Mouse (Mus musculus): ENCODE data around the gene Mcrip1. TPM values are rescaled to one million over a fixed set of nuclear protein-coding genes. Genes with fewer than 3 reads are reported as not detected.
A peak's percentile ranks its signal among the peaks of the same experiment; 100 is the strongest.

The Mcrip1 gene
- polyA plus RNA-seq, 1 experiment from 2014 or later: 212 TPM

GRCm38 (mm10) chr11:120530085-120530964 lies 19.2 kb downstream of the Mcrip1 start, which contains the start of gene Gcgr:
Gcgr (plus strand) TSS chr11:120530699.
- H3K27me3 ChIP-seq (ENCODE audit: poor library complexity, severe bottlenecking): peaks cover 81% of the 10 kb centered on the region
- WGBS: 7% methylated on average over 61 of the region's 62 CpGs

GRCm38 (mm10) chr11:120528903-120529302 lies 20.6 kb downstream of the Mcrip1 start:
- Histone ChIP-seq H3K4me3 (no peak overlapping the region), H3K27me3 (ENCODE audit: poor library complexity, severe bottlenecking) (peaks cover 67% of the 10 kb centered on the region), H3K4me1 (peaks cover 19% of the 10 kb centered on the region), H3K9me3 (no peaks in the 10 kb centered on the region), H3K27ac (no peak overlapping the region), H3K36me3 (replicated peaks) (no peaks in the 10 kb centered on the region)
- no peak for DNase-seq (ENCODE audit: extremely low spot score, low spot score)
- WGBS: 53% methylated on average over 4 of the region's 4 CpGs

More at GRCm38 (mm10) chr11:120530085-120530964, 19.2 kb downstream of the Mcrip1 start, which contains the start of gene Gcgr:
- Histone ChIP-seq H3K4me3 (peak within 1 kb of the TSS; percentile 50), H3K36me3 (replicated peaks) (no peaks in the 10 kb centered on the region), H3K27ac (peak within 1 kb of the TSS; percentile 65; the same call in 1 of the 2 replicates), H3K9me3 (no peaks in the 10 kb centered on the region), H3K4me1 (peaks cover 19% of the 10 kb centered on the region)
- DNase-seq (ENCODE audit: extremely low spot score, low spot score): peak; percentile 35

- peaks cover 56% of the 10 kb centered on the region for H3K27me3 ChIP-seq (ENCODE audit: poor library complexity, severe bottlenecking)
- no peak overlapping the region for H3K4me3 ChIP-seq
- H3K4me1 ChIP-seq: peaks cover 19% of the 10 kb centered on the region
- H3K27ac ChIP-seq: no peak overlapping the region
- H3K9me3 ChIP-seq: no peaks in the 10 kb centered on the region
- no peak for DNase-seq (ENCODE audit: extremely low spot score, low spot score)
- 85% methylated on average over 9 of the region's 9 CpGs for WGBS
- H3K36me3 ChIP-seq (replicated peaks): no peaks in the 10 kb centered on the region
These were observed 21.7 kb downstream of the Mcrip1 start for GRCm38 (mm10) chr11:120527690-120528354.

GRCm38 (mm10) chr11:120525959-120526358 lies 23.6 kb downstream of the Mcrip1 start:
- H3K9me3 ChIP-seq: no peaks in the 10 kb centered on the region
- peaks cover 37% of the 10 kb centered on the region for H3K27me3 ChIP-seq (ENCODE audit: poor library complexity, severe bottlenecking)
- H3K4me3 ChIP-seq: no peak overlapping the region
- no peak for DNase-seq (ENCODE audit: extremely low spot score, low spot score)
- WGBS: 80% methylated on average over 2 of the region's 2 CpGs
- no peak overlapping the region for H3K27ac ChIP-seq
- peaks cover 15% of the 10 kb centered on the region for H3K4me1 ChIP-seq
- H3K36me3 ChIP-seq (replicated peaks): no peaks in the 10 kb centered on the region

GRCm38 (mm10) chr11:120522581-120522980 lies 26.9 kb downstream of the Mcrip1 start:
- Histone ChIP-seq H3K27ac (no peak overlapping the region), H3K4me3 (no peak overlapping the region), H3K9me3 (no peaks in the 10 kb centered on the region), H3K27me3 (ENCODE audit: poor library complexity, severe bottlenecking) (peaks cover 3% of the 10 kb centered on the region), H3K4me1 (peaks cover 8% of the 10 kb centered on the region; the same call in 1 of the 2 replicates), H3K36me3 (replicated peaks) (no peaks in the 10 kb centered on the region)
- 90% methylated on average over 8 of the region's 8 CpGs for WGBS
- DNase-seq (ENCODE audit: extremely low spot score, low spot score): no peak

- WGBS: 93% methylated on average over 5 of the region's 5 CpGs
These were observed 28.5 kb downstream of the Mcrip1 start for GRCm38 (mm10) chr11:120520967-120521540.

GRCm38 (mm10) chr11:120520498-120520897 lies 29.0 kb downstream of the Mcrip1 start:
- H3K4me3 ChIP-seq: no peak overlapping the region
- H3K9me3 ChIP-seq: no peaks in the 10 kb centered on the region
- H3K27ac ChIP-seq: no peak overlapping the region
- H3K36me3 ChIP-seq (replicated peaks): no peaks in the 10 kb centered on the region
- H3K4me1 ChIP-seq: peaks cover 14% of the 10 kb centered on the region
- peaks cover 4% of the 10 kb centered on the region; the same call in 1 of the 2 replicates for H3K27me3 ChIP-seq (ENCODE audit: poor library complexity, severe bottlenecking)
- no peak for DNase-seq (ENCODE audit: extremely low spot score, low spot score)
- 83% methylated on average over 9 of the region's 9 CpGs for WGBS

More at GRCm38 (mm10) chr11:120520967-120521540, 28.5 kb downstream of the Mcrip1 start:
- Histone ChIP-seq H3K27ac (no peak overlapping the region), H3K4me1 (peaks cover 8% of the 10 kb centered on the region; the same call in 1 of the 2 replicates), H3K4me3 (no peak overlapping the region), H3K36me3 (replicated peaks) (no peaks in the 10 kb centered on the region), H3K27me3 (ENCODE audit: poor library complexity, severe bottlenecking) (peaks cover 3% of the 10 kb centered on the region; the same call in 1 of the 2 replicates), H3K9me3 (no peaks in the 10 kb centered on the region)
- DNase-seq (ENCODE audit: extremely low spot score, low spot score): no peak

- peaks cover 4% of the 10 kb centered on the region; the same call in 1 of the 2 replicates for H3K27me3 ChIP-seq (ENCODE audit: poor library complexity, severe bottlenecking)
- H3K4me3 ChIP-seq: peak overlapping the region; percentile 6; the same call in 1 of the 2 replicates
- peaks cover 15% of the 10 kb centered on the region for H3K4me1 ChIP-seq
- 64% methylated on average over 9 of the region's 9 CpGs for WGBS
- H3K9me3 ChIP-seq: no peaks in the 10 kb centered on the region
- H3K27ac ChIP-seq: no peak overlapping the region
- H3K36me3 ChIP-seq (replicated peaks): no peaks in the 10 kb centered on the region
- no peak for DNase-seq (ENCODE audit: extremely low spot score, low spot score)
These were observed 29.8 kb downstream of the Mcrip1 start for GRCm38 (mm10) chr11:120519738-120520137.

- H3K4me1 ChIP-seq: peaks cover 15% of the 10 kb centered on the region
- no peak overlapping the region for H3K4me3 ChIP-seq
- no peak overlapping the region for H3K27ac ChIP-seq
- no peaks in the 10 kb centered on the region for H3K36me3 ChIP-seq (replicated peaks)
- H3K27me3 ChIP-seq (ENCODE audit: poor library complexity, severe bottlenecking): peaks cover 4% of the 10 kb centered on the region; the same call in 1 of the 2 replicates
- WGBS: 87% methylated on average over 6 of the region's 6 CpGs
- DNase-seq (ENCODE audit: extremely low spot score, low spot score): no peak
- H3K9me3 ChIP-seq: no peaks in the 10 kb centered on the region
These were observed 31.0 kb downstream of the Mcrip1 start for GRCm38 (mm10) chr11:120518558-120518957.

- Histone ChIP-seq H3K36me3 (replicated peaks) (no peaks in the 10 kb centered on the region), H3K4me3 (no peak overlapping the region), H3K9me3 (no peaks in the 10 kb centered on the region), H3K27me3 (ENCODE audit: poor library complexity, severe bottlenecking) (peaks cover 4% of the 10 kb centered on the region; the same call in 1 of the 2 replicates), H3K4me1 (peaks cover 18% of the 10 kb centered on the region), H3K27ac (no peak overlapping the region)
- 73% methylated on average over 6 of the region's 6 CpGs for WGBS
- DNase-seq (ENCODE audit: extremely low spot score, low spot score): no peak
These were observed 31.5 kb downstream of the Mcrip1 start for GRCm38 (mm10) chr11:120518027-120518426.

- Histone ChIP-seq H3K36me3 (replicated peaks) (no peaks in the 10 kb centered on the region), H3K9me3 (no peaks in the 10 kb centered on the region), H3K4me3 (no peak overlapping the region), H3K27me3 (ENCODE audit: poor library complexity, severe bottlenecking) (peaks cover 4% of the 10 kb centered on the region; the same call in 1 of the 2 replicates), H3K4me1 (peaks cover 22% of the 10 kb centered on the region), H3K27ac (no peak overlapping the region)
- WGBS: 84% methylated on average over 4 of the region's 4 CpGs
- DNase-seq (ENCODE audit: extremely low spot score, low spot score): no peak
These were observed 32.4 kb downstream of the Mcrip1 start for GRCm38 (mm10) chr11:120517147-120517546.

- peak overlapping the region; percentile 26; the same call in 1 of the 2 replicates for H3K27ac ChIP-seq
- H3K9me3 ChIP-seq: no peaks in the 10 kb centered on the region
- peaks cover 32% of the 10 kb centered on the region for H3K4me1 ChIP-seq
- no peaks in the 10 kb centered on the region for H3K36me3 ChIP-seq (replicated peaks)
- peak; percentile 88 for DNase-seq (ENCODE audit: extremely low spot score, low spot score)
- H3K27me3 ChIP-seq (ENCODE audit: poor library complexity, severe bottlenecking): peaks cover 7% of the 10 kb centered on the region; the same call in 1 of the 2 replicates
- 21% methylated on average over 17 of the region's 17 CpGs for WGBS
- H3K4me3 ChIP-seq: no peak overlapping the region
These were observed 33.9 kb downstream of the Mcrip1 start for GRCm38 (mm10) chr11:120515611-120516010.

Measured in forebrain, embryonic 10.5 days (tissue).